Mouse (Mus musculus) MEL (cell line): ENCODE measurements around the gene Sult5a1.

Source experiments
- BHLHE40 ChIP-seq: IDR thresholded peaks from 2 replicates; pipeline ENCODE4 v1.6.1; 2012; ENCODE audit warnings: low read depth, mild to moderate bottlenecking, inconsistent platforms, low read length, improper control_type of control experiment, borderline replicate concordance
- CHD1 ChIP-seq: IDR thresholded peaks from 2 replicates; pipeline ENCODE4 v1.6.1; 2012; ENCODE audit warnings: low read depth, mild to moderate bottlenecking, inconsistent platforms, low read length, improper control_type of control experiment
- CTCF ChIP-seq, 3 experiments: IDR thresholded peaks in 2 of 3; conservative IDR thresholded peaks in 1 of 3; 2 replicates each; pipeline ENCODE4 v1.5.1; 2011 to 2012; ENCODE audit warnings: low read length in 3 of 3, low read depth in 2 of 3, mild to moderate bottlenecking in 2 of 3, improper control_type of control experiment in 1 of 3, inconsistent platforms in 1 of 3, mixed read lengths in 1 of 3, moderate library complexity in 1 of 3; ENCODE audit not compliant: control insufficient read depth in 1 of 3, insufficient read depth in 1 of 3, poor library complexity in 1 of 3, severe bottlenecking in 1 of 3
- E2F4 ChIP-seq: IDR thresholded peaks from 2 replicates; pipeline ENCODE4 v1.6.1; 2011; ENCODE audit warnings: low read depth, low read length, improper control_type of control experiment, borderline replicate concordance
- ELF1 ChIP-seq: IDR thresholded peaks from 2 replicates; pipeline ENCODE4 v1.6.1; 2014; ENCODE audit warnings: low read depth, mild to moderate bottlenecking, inconsistent platforms, low read length, improper control_type of control experiment, moderate library complexity
- EP300 ChIP-seq, 2 experiments: IDR thresholded peaks; 2 replicates each; pipeline ENCODE4 v1.6.1; 2011; ENCODE audit warnings: improper control_type of control experiment in 2 of 2, low read length in 2 of 2, low read depth in 1 of 2, mild to moderate bottlenecking in 1 of 2
- MAX ChIP-seq: IDR thresholded peaks from 2 replicates; pipeline ENCODE4 v1.6.1; 2011; ENCODE audit warnings: low read length, improper control_type of control experiment
- POLR2A ChIP-seq, 2 experiments: IDR thresholded peaks; 2 replicates each; pipeline ENCODE4 v1.6.1; 2011 to 2012; ENCODE audit warnings: low read length in 2 of 2, mild to moderate bottlenecking in 2 of 2, control low read depth in 1 of 2, improper control_type of control experiment in 1 of 2, low read depth in 1 of 2, moderate library complexity in 1 of 2; ENCODE audit not compliant: control insufficient read depth in 1 of 2, insufficient read depth in 1 of 2, poor library complexity in 1 of 2
- POLR2AphosphoS5 ChIP-seq: IDR thresholded peaks from 2 replicates; pipeline ENCODE4 v1.6.1; 2012; ENCODE audit warnings: low read depth, borderline replicate concordance, mild to moderate bottlenecking, inconsistent platforms, low read length, moderate library complexity, mixed read lengths
- RCOR1 ChIP-seq: IDR thresholded peaks from 2 replicates; pipeline ENCODE4 v1.6.1; 2012; ENCODE audit warnings: low read depth, mild to moderate bottlenecking, inconsistent platforms, low read length, improper control_type of control experiment
- SMC3 ChIP-seq: IDR thresholded peaks from 2 replicates; pipeline ENCODE4 v1.6.1; 2011; ENCODE audit warnings: low read depth, low read length, improper control_type of control experiment
- TAL1 ChIP-seq: IDR thresholded peaks from 2 replicates; pipeline ENCODE4 v1.6.1; 2012; ENCODE audit warnings: mild to moderate bottlenecking, inconsistent platforms, low read length, moderate library complexity, mixed read lengths
- TCF12 ChIP-seq: IDR thresholded peaks from 2 replicates; pipeline ENCODE4 v1.6.1; 2014; ENCODE audit warnings: low read depth, mild to moderate bottlenecking, inconsistent platforms, low read length, improper control_type of control experiment, moderate library complexity
- ZC3H11A ChIP-seq: IDR thresholded peaks from 2 replicates; pipeline ENCODE4 v1.6.1; 2012; ENCODE audit warnings: low read depth, mild to moderate bottlenecking, inconsistent platforms, low read length, improper control_type of control experiment

- no peak for TF ChIP-seq POLR2A (IDR thresholded peaks at IDR 0.05; ENCODE audit: control insufficient read depth in 1 of 2, insufficient read depth in 1 of 2, low read depth in 1 of 2, low read length in 2 of 2, poor library complexity in 1 of 2)
- no peak for TF ChIP-seq EP300 (IDR thresholded peaks at IDR 0.05; ENCODE audit: low read depth in 1 of 2, low read length in 2 of 2)
- no peak for TF ChIP-seq ELF1
- TF ChIP-seq ZC3H11A: no peak
- no peak for TF ChIP-seq POLR2AphosphoS5
- TF ChIP-seq CTCF (IDR thresholded peaks at IDR 0.05 in 2 of 3, conservative IDR thresholded peaks at IDR 0.05 in 1 of 3; ENCODE audit: control insufficient read depth in 1 of 3, insufficient read depth in 1 of 3, low read depth in 2 of 3, low read length in 3 of 3, poor library complexity in 1 of 3, severe bottlenecking in 1 of 3): no peak
- no peak for TF ChIP-seq BHLHE40
- TF ChIP-seq TCF12: no peak
- TF ChIP-seq E2F4: no peak
- no peak for TF ChIP-seq RCOR1
- no peak for TF ChIP-seq SMC3
- TF ChIP-seq CHD1: no peak
- TF ChIP-seq MAX: no peak
- no peak for TF ChIP-seq TAL1
These were observed 35.4 kb downstream of the Sult5a1 start for GRCm38 (mm10) chr8:123122670-123123069.
